Mouse (Mus musculus): Measurements from ENCODE around the gene Cep97. TPM values are rescaled to one million over a fixed set of nuclear protein-coding genes. Genes with fewer than 3 reads are reported as not detected.
A peak's percentile ranks its signal among the peaks of the same experiment; 100 is the strongest.

Cep97 gene
- polyA plus RNA-seq, 1 experiment from 2014 or later: 7.1 TPM

- Histone ChIP-seq H3K4me1 (no peaks in the 10 kb centered on the region), H3K4me2 (peak within 1 kb of the TSS; percentile 85), H3K36me3 (no peaks in the 10 kb centered on the region), H3K9ac (peak within 1 kb of the TSS; percentile 47), H3K9me3 (no peaks in the 10 kb centered on the region), H3K27ac (peak within 1 kb of the TSS; percentile 71), H3K27me3 (replicated peaks) (no peaks in the 10 kb centered on the region), H3K4me3 (replicated peaks) (peak within 1 kb of the TSS; percentile 72)
- under 1% methylated on average over 74 of the region's 74 CpGs for WGBS
- peak; percentile 89 for ATAC-seq (ENCODE audit: insufficient read depth, low FRiP score, low read depth)
Measured at GRCm38 (mm10) chr16:55894893-55895650, 39.6 kb downstream of the Cep97 start, which contains the start of gene Nxpe3. Gene Nxpe3, minus strand, starts transcription at chr16:55895285.

GRCm38 (mm10) chr16:55894536-55894892 is 40.1 kb downstream of the Cep97 start:
- Histone ChIP-seq H3K4me1 (no peaks in the 10 kb centered on the region), H3K4me3 (replicated peaks) (peak overlapping the region; percentile 72), H3K27ac (no peak overlapping the region), H3K4me2 (peak overlapping the region; percentile 85), H3K9ac (no peak overlapping the region), H3K9me3 (no peaks in the 10 kb centered on the region), H3K36me3 (no peaks in the 10 kb centered on the region), H3K27me3 (replicated peaks) (no peaks in the 10 kb centered on the region)
- ATAC-seq (ENCODE audit: insufficient read depth, low FRiP score, low read depth): 0 out of 2 replicates have a peak, but pooled peaks have one; percentile 20
- 2% methylated on average over 4 of the region's 4 CpGs for WGBS

GRCm38 (mm10) chr16:55893410-55894107 is 41.1 kb downstream of the Cep97 start:
- 65% methylated on average over 8 of the region's 8 CpGs for WGBS
- no peaks in the 10 kb centered on the region for H3K27me3 ChIP-seq (replicated peaks)
- no peak overlapping the region for H3K4me2 ChIP-seq
- H3K4me3 ChIP-seq (replicated peaks): no peak overlapping the region
- no peak for ATAC-seq (ENCODE audit: insufficient read depth, low FRiP score, low read depth)
- H3K9me3 ChIP-seq: no peaks in the 10 kb centered on the region
- H3K9ac ChIP-seq: no peak overlapping the region
- H3K4me1 ChIP-seq: no peaks in the 10 kb centered on the region
- no peak overlapping the region for H3K27ac ChIP-seq
- H3K36me3 ChIP-seq: no peaks in the 10 kb centered on the region

- no peak overlapping the region for H3K27ac ChIP-seq
- H3K4me3 ChIP-seq (replicated peaks): no peak overlapping the region
- no peaks in the 10 kb centered on the region for H3K27me3 ChIP-seq (replicated peaks)
- no peak overlapping the region for H3K9ac ChIP-seq
- no peaks in the 10 kb centered on the region for H3K4me1 ChIP-seq
- WGBS: 64% methylated on average over 7 of the region's 7 CpGs
- H3K4me2 ChIP-seq: no peak overlapping the region
- H3K36me3 ChIP-seq: no peaks in the 10 kb centered on the region
- H3K9me3 ChIP-seq: no peaks in the 10 kb centered on the region
- no peak for ATAC-seq (ENCODE audit: insufficient read depth, low FRiP score, low read depth)
Measured at GRCm38 (mm10) chr16:55892484-55892883, 42.2 kb downstream of the Cep97 start.

GRCm38 (mm10) chr16:55891346-55891745 is 43.3 kb downstream of the Cep97 start:
- no peaks in the 10 kb centered on the region for H3K4me1 ChIP-seq
- H3K27me3 ChIP-seq (replicated peaks): no peaks in the 10 kb centered on the region
- no peak overlapping the region for H3K4me3 ChIP-seq (replicated peaks)
- H3K27ac ChIP-seq: no peak overlapping the region
- no peaks in the 10 kb centered on the region for H3K9me3 ChIP-seq
- H3K4me2 ChIP-seq: no peak overlapping the region
- no peak overlapping the region for H3K9ac ChIP-seq
- no peak for ATAC-seq (ENCODE audit: insufficient read depth, low FRiP score, low read depth)
- H3K36me3 ChIP-seq: no peaks in the 10 kb centered on the region
- 85% methylated on average over 7 of the region's 7 CpGs for WGBS

- H3K27me3 ChIP-seq (replicated peaks): no peaks in the 10 kb centered on the region
- no peak overlapping the region for H3K27ac ChIP-seq
- no peak overlapping the region for H3K9ac ChIP-seq
- no peaks in the 10 kb centered on the region for H3K4me1 ChIP-seq
- no peak for ATAC-seq (ENCODE audit: insufficient read depth, low FRiP score, low read depth)
- 80% methylated on average over 19 of the region's 19 CpGs for WGBS
- H3K36me3 ChIP-seq: no peaks in the 10 kb centered on the region
- H3K9me3 ChIP-seq: no peaks in the 10 kb centered on the region
- no peak overlapping the region for H3K4me3 ChIP-seq (replicated peaks)
- H3K4me2 ChIP-seq: no peak overlapping the region
Measured at GRCm38 (mm10) chr16:55890346-55891136, 44.1 kb downstream of the Cep97 start.

GRCm38 (mm10) chr16:55889451-55889850 is 45.2 kb downstream of the Cep97 start:
- ATAC-seq (ENCODE audit: insufficient read depth, low FRiP score, low read depth): no peak
- H3K9ac ChIP-seq: no peak overlapping the region
- 89% methylated on average over 3 of the region's 3 CpGs for WGBS

GRCm38 (mm10) chr16:55888584-55888960 is 46.1 kb downstream of the Cep97 start:
- Histone ChIP-seq H3K4me3 (replicated peaks) (no peak overlapping the region), H3K4me1 (no peaks in the 10 kb centered on the region), H3K36me3 (no peaks in the 10 kb centered on the region), H3K27ac (no peak overlapping the region), H3K4me2 (no peak overlapping the region), H3K9ac (no peak overlapping the region), H3K9me3 (no peaks in the 10 kb centered on the region), H3K27me3 (replicated peaks) (no peaks in the 10 kb centered on the region)
- ATAC-seq (ENCODE audit: insufficient read depth, low FRiP score, low read depth): no peak
- 75% methylated on average over 3 of the region's 3 CpGs for WGBS

More at GRCm38 (mm10) chr16:55889451-55889850, 45.2 kb downstream of the Cep97 start:
- no peak overlapping the region for H3K4me3 ChIP-seq (replicated peaks)
- H3K4me2 ChIP-seq: no peak overlapping the region
- no peaks in the 10 kb centered on the region for H3K27me3 ChIP-seq (replicated peaks)
- no peaks in the 10 kb centered on the region for H3K36me3 ChIP-seq
- no peaks in the 10 kb centered on the region for H3K4me1 ChIP-seq
- no peaks in the 10 kb centered on the region for H3K9me3 ChIP-seq
- no peak overlapping the region for H3K27ac ChIP-seq

- Histone ChIP-seq H3K4me2 (no peak overlapping the region), H3K4me1 (no peaks in the 10 kb centered on the region), H3K36me3 (no peaks in the 10 kb centered on the region), H3K9me3 (no peaks in the 10 kb centered on the region), H3K27ac (no peak overlapping the region), H3K9ac (no peak overlapping the region), H3K27me3 (replicated peaks) (no peaks in the 10 kb centered on the region), H3K4me3 (replicated peaks) (no peak overlapping the region)
- ATAC-seq (ENCODE audit: insufficient read depth, low FRiP score, low read depth): no peak
- 57% methylated on average over 7 of the region's 7 CpGs for WGBS
Measured at GRCm38 (mm10) chr16:55887814-55888583, 46.7 kb downstream of the Cep97 start.

GRCm38 (mm10) chr16:55884246-55884645 is 50.4 kb downstream of the Cep97 start:
- no peak overlapping the region for H3K9ac ChIP-seq
- no peaks in the 10 kb centered on the region for H3K27me3 ChIP-seq (replicated peaks)
- no peak for ATAC-seq (ENCODE audit: insufficient read depth, low FRiP score, low read depth)
- H3K4me1 ChIP-seq: no peaks in the 10 kb centered on the region
- no peak overlapping the region for H3K27ac ChIP-seq
- WGBS: 86% methylated on average over 11 of the region's 11 CpGs
- H3K36me3 ChIP-seq: no peaks in the 10 kb centered on the region
- no peak overlapping the region for H3K4me2 ChIP-seq
- H3K4me3 ChIP-seq (replicated peaks): no peak overlapping the region
- H3K9me3 ChIP-seq: no peaks in the 10 kb centered on the region

GRCm38 (mm10) chr16:55876025-55876424 is 58.6 kb downstream of the Cep97 start:
- WGBS: 64% methylated on average over 6 of the region's 6 CpGs
- Histone ChIP-seq H3K36me3 (no peaks in the 10 kb centered on the region), H3K27ac (no peak overlapping the region)

More at GRCm38 (mm10) chr16:55876025-55876424, 58.6 kb downstream of the Cep97 start:
- Histone ChIP-seq H3K9ac (no peak overlapping the region), H3K4me1 (no peaks in the 10 kb centered on the region), H3K27me3 (replicated peaks) (no peaks in the 10 kb centered on the region), H3K4me3 (replicated peaks) (no peak overlapping the region), H3K4me2 (no peak overlapping the region), H3K9me3 (no peaks in the 10 kb centered on the region)
- no peak for ATAC-seq (ENCODE audit: insufficient read depth, low FRiP score, low read depth)
